Mouse (Mus musculus): Measurements from ENCODE around the gene Cct4.

- TF ChIP-seq CTCF (IDR thresholded peaks at IDR 0.05; ENCODE audit: extremely low read depth, insufficient read length, insufficient replicate concordance, low read depth, low read length), result no peak
- no peak for TF ChIP-seq POLR2A (IDR thresholded peaks at IDR 0.05; ENCODE audit: low read depth, low read length)
Observed at GRCm38 (mm10) chr11:22979221-22979620, 11.1 kb upstream of the Cct4 start.
